19 mouse cellular contexts compared by ENCODE assay signal in genomic region chr13:97215563-97215962, GRCm38 (mm10). TPM values are rescaled to one million over a fixed set of nuclear protein-coding genes. Genes with fewer than 3 reads are reported as not detected.
A peak's percentile ranks its signal among the peaks of the same experiment; 100 is the strongest.
DNase-seq lines count a peak whose midpoint lies in the region; ATAC-seq and TF ChIP-seq lines count a peak whose summit lies in the region.
"Had no signal": no experiment of that assay in that cellular context is flagged by ENCODE, and none has a peak within 500 bp of the region (broad histone marks: within the 10 kb centered on the region; RNA-seq: fewer than 3 reads in every experiment).

No protein-coding gene starts in this region.

- H3K9ac ChIP-seq in embryonic facial prominence, embryonic 12.5 days, result no peak overlapping the region
- no peak overlapping the region for H3K9ac ChIP-seq in forebrain, postnatal 0 days
- H3K9ac ChIP-seq in midbrain, embryonic 14.5 days (replicated peaks; ENCODE audit: low read length), result no peak overlapping the region
- H3K9ac ChIP-seq in neural tube, embryonic 15.5 days (replicated peaks), result no peak overlapping the region
- H3K9ac ChIP-seq: intestine, embryonic 15.5 days; liver, embryonic 15.5 days had no signal

- DNase-seq in brain, embryonic 14.5 days (ENCODE audit: low read depth), result peak; percentile 64
- no peak for DNase-seq in forebrain, postnatal 0 days
- peak; percentile 24 for DNase-seq in midbrain, embryonic 14.5 days
- no peak for DNase-seq in gastrocnemius, postnatal 14 days
- DNase-seq in cerebellum, postnatal 4 days (ENCODE audit: low spot score in 2 of 2), result no peak
- DNase-seq: adrenal gland, postnatal 36 days; cerebellum, adult 8-10 months; gastrocnemius, postnatal 36 days; heart, postnatal 14 days; layer of hippocampus, postnatal 36 days; spleen, adult 18-20 months; thymus, adult 2 months had no signal

- TF ChIP-seq CTCF in brain, embryonic 14.5 days (IDR thresholded peaks at IDR 0.05; ENCODE audit: borderline replicate concordance, extremely low read depth, insufficient read depth, insufficient read length), result no peak
- no peak for TF ChIP-seq CTCF in forebrain, postnatal 0 days (IDR thresholded peaks at IDR 0.05; ENCODE audit: low read depth)

- TF ChIP-seq POLR2A in brain, embryonic 14.5 days (IDR thresholded peaks at IDR 0.05; ENCODE audit: borderline replicate concordance, extremely low read depth, insufficient read depth, insufficient read length, poor library complexity, severe bottlenecking), result no peak

- 26% methylated on average over 4 of the region's 4 CpGs for WGBS in embryonic facial prominence, embryonic 12.5 days
- WGBS in forebrain, postnatal 0 days, result 14% methylated on average over 4 of the region's 4 CpGs
- 40% methylated on average over 4 of the region's 4 CpGs for WGBS in midbrain, embryonic 14.5 days
- WGBS in neural tube, embryonic 15.5 days, result 50% methylated on average over 4 of the region's 4 CpGs

- ATAC-seq in embryonic facial prominence, embryonic 12.5 days (ENCODE audit: insufficient number of reproducible peaks, insufficient read depth, low FRiP score, low TSS enrichment), result peak; percentile 76; the same call in 1 of the 2 replicates
- ATAC-seq in forebrain, postnatal 0 days, result peak; percentile 25; the same call in 1 of the 2 replicates
- ATAC-seq in midbrain, embryonic 14.5 days (ENCODE audit: low FRiP score, low TSS enrichment), result peak; percentile 64
- ATAC-seq in neural tube, embryonic 15.5 days (ENCODE audit: low FRiP score), result no peak
- ATAC-seq: intestine, embryonic 15.5 days; lung, postnatal 0 days had no signal

- no peaks in the 10 kb centered on the region for H3K27me3 ChIP-seq in embryonic facial prominence, embryonic 12.5 days
- H3K27me3 ChIP-seq in forebrain, postnatal 0 days (ENCODE audit: insufficient read depth, low read length), result no peaks in the 10 kb centered on the region
- no peaks in the 10 kb centered on the region for H3K27me3 ChIP-seq in midbrain, embryonic 14.5 days (ENCODE audit: control insufficient read depth, insufficient read depth, low read length)
- H3K27me3 ChIP-seq in neural tube, embryonic 15.5 days (replicated peaks), result no peaks in the 10 kb centered on the region
- H3K27me3 ChIP-seq: intestine, embryonic 15.5 days; liver, embryonic 15.5 days had no signal

- no peak overlapping the region for H3K4me3 ChIP-seq in embryonic facial prominence, embryonic 12.5 days
- H3K4me3 ChIP-seq in forebrain, postnatal 0 days (ENCODE audit: low read depth, low read length), result no peak overlapping the region
- H3K4me3 ChIP-seq in midbrain, embryonic 14.5 days (replicated peaks; ENCODE audit: low read depth, low read length), result no peak overlapping the region
- no peak overlapping the region for H3K4me3 ChIP-seq in neural tube, embryonic 15.5 days (replicated peaks)
- H3K4me3 ChIP-seq: intestine, embryonic 15.5 days; liver, embryonic 15.5 days; megakaryocyte, embryonic 14.5 days had no signal

- H3K4me2 ChIP-seq in embryonic facial prominence, embryonic 12.5 days (replicated peaks), result no peak overlapping the region
- no peak overlapping the region for H3K4me2 ChIP-seq in forebrain, postnatal 0 days (ENCODE audit: low read depth)
- no peak overlapping the region for H3K4me2 ChIP-seq in midbrain, embryonic 14.5 days (ENCODE audit: low read length)
- H3K4me2 ChIP-seq in neural tube, embryonic 15.5 days, result no peak overlapping the region
- H3K4me2 ChIP-seq: heart, embryonic 11.5 days; intestine, embryonic 15.5 days; liver, embryonic 15.5 days had no signal

- H3K9me3 ChIP-seq in embryonic facial prominence, embryonic 12.5 days, result no peaks in the 10 kb centered on the region
- H3K9me3 ChIP-seq in forebrain, postnatal 0 days (ENCODE audit: low read length), result no peaks in the 10 kb centered on the region
- no peaks in the 10 kb centered on the region for H3K9me3 ChIP-seq in midbrain, embryonic 14.5 days (ENCODE audit: control insufficient read depth, low read length)
- H3K9me3 ChIP-seq in neural tube, embryonic 15.5 days (replicated peaks), result no peaks in the 10 kb centered on the region
- H3K9me3 ChIP-seq: intestine, embryonic 15.5 days; liver, embryonic 15.5 days had no signal

- intact Hi-C loops in gastrocnemius, postnatal 14 days (cut with DNase I; ENCODE audit: low total_unique reads), result no loop called here

- H3K36me3 ChIP-seq in embryonic facial prominence, embryonic 12.5 days, result no peaks in the 10 kb centered on the region
- H3K36me3 ChIP-seq in forebrain, postnatal 0 days (ENCODE audit: insufficient read depth), result no peaks in the 10 kb centered on the region
- no peaks in the 10 kb centered on the region for H3K36me3 ChIP-seq in midbrain, embryonic 14.5 days (ENCODE audit: control insufficient read depth, insufficient read depth, low read length)
- no peaks in the 10 kb centered on the region for H3K36me3 ChIP-seq in neural tube, embryonic 15.5 days
- H3K36me3 ChIP-seq: intestine, embryonic 15.5 days; liver, embryonic 15.5 days had no signal

- no peak overlapping the region for H3K27ac ChIP-seq in embryonic facial prominence, embryonic 12.5 days
- H3K27ac ChIP-seq in forebrain, postnatal 0 days (ENCODE audit: low read depth, low read length), result no peak overlapping the region
- H3K27ac ChIP-seq in midbrain, embryonic 14.5 days (replicated peaks; ENCODE audit: low read depth, low read length), result 0 out of 2 replicates have a peak overlapping the region, but pooled peaks have one; percentile 32
- H3K27ac ChIP-seq in neural tube, embryonic 15.5 days (replicated peaks), result no peak overlapping the region
- H3K27ac ChIP-seq: intestine, embryonic 15.5 days; liver, embryonic 15.5 days had no signal

- peaks cover 14% of the 10 kb centered on the region for H3K4me1 ChIP-seq in embryonic facial prominence, embryonic 12.5 days
- H3K4me1 ChIP-seq in forebrain, postnatal 0 days (ENCODE audit: insufficient read depth), result no peaks in the 10 kb centered on the region
- no peaks in the 10 kb centered on the region for H3K4me1 ChIP-seq in midbrain, embryonic 14.5 days (ENCODE audit: control insufficient read depth, insufficient read depth, low read length)
- H3K4me1 ChIP-seq in neural tube, embryonic 15.5 days, result peaks cover 6% of the 10 kb centered on the region; the same call in 1 of the 2 replicates
- H3K4me1 ChIP-seq: intestine, embryonic 15.5 days; liver, embryonic 15.5 days; megakaryocyte, embryonic 14.5 days had no signal

RNA-seq across cellular contexts. Expression of gene Hexb, which starts 17.4 kb away (rescaled TPM):
- 25.8 and 28.2 TPM in 2 replicates for polyA plus RNA-seq in brain, embryonic 14.5 days (2012; rRNA removed)
- 28.8 and 29.8 TPM in 2 replicates for polyA plus RNA-seq in embryonic facial prominence, embryonic 12.5 days (2016; fragmentation: Nextera tagmentation; extraction: Ambion mirVana)
- total RNA-seq in forebrain, postnatal 0 days (2014; rRNA removed), result 49.2 and 54.3 TPM in 2 replicates
- 49.2 and 50.6 TPM in 2 replicates for polyA plus RNA-seq in forebrain, postnatal 0 days (2015; fragmentation: Nextera tagmentation; extraction: Ambion mirVana)
- 32.4 and 38.7 TPM in 2 replicates for polyA plus RNA-seq in midbrain, embryonic 14.5 days (2014; fragmentation: Nextera tagmentation; extraction: Ambion mirVana)
- 54.5 and 66.1 TPM in 2 replicates for polyA plus RNA-seq in neural tube, embryonic 15.5 days (2015; fragmentation: Nextera tagmentation; extraction: Ambion mirVana)
- total RNA-seq in gastrocnemius, postnatal 14 days (2021), result 10 to 100 TPM; 12.8 to 13.0 TPM

RNA-seq across cellular contexts. Expression of gene Enc1, which starts 25.3 kb away (rescaled TPM):
- 249 and 303 TPM in 2 replicates for polyA plus RNA-seq in brain, embryonic 14.5 days (2012; rRNA removed)
- 7.8 and 8.0 TPM in 2 replicates for polyA plus RNA-seq in embryonic facial prominence, embryonic 12.5 days (2016; fragmentation: Nextera tagmentation; extraction: Ambion mirVana)
- total RNA-seq in forebrain, postnatal 0 days (2014; rRNA removed), result 423 and 513 TPM in 2 replicates
- polyA plus RNA-seq in forebrain, postnatal 0 days (2015; fragmentation: Nextera tagmentation; extraction: Ambion mirVana), result 76.8 and 80.3 TPM in 2 replicates
- 94.2 and 99.0 TPM in 2 replicates for polyA plus RNA-seq in midbrain, embryonic 14.5 days (2014; fragmentation: Nextera tagmentation; extraction: Ambion mirVana)
- 65.8 and 79.2 TPM in 2 replicates for polyA plus RNA-seq in neural tube, embryonic 15.5 days (2015; fragmentation: Nextera tagmentation; extraction: Ambion mirVana)
- 1 to 10 TPM; 3.2 to 3.6 TPM for total RNA-seq in gastrocnemius, postnatal 14 days (2021)

Comparison
In these comparisons a context has a peak if more than half of its experiments do, and no peak if none do; other contexts are left out.
1. DNase-seq: peak in brain, embryonic 14.5 days (single experiment) and midbrain, embryonic 14.5 days (single experiment); none in forebrain, postnatal 0 days (single experiment), gastrocnemius, postnatal 14 days (single experiment) and cerebellum, postnatal 4 days (0 of 2).